Mouse (Mus musculus) liver, embryonic 14.5 days (tissue): ENCODE results near the gene Atp13a5.

Experiments
- CTCF ChIP-seq: IDR thresholded peaks from 2 replicates; pipeline ENCODE4 v1.5.1; 2016; ENCODE audit warnings: antibody characterized with exemption, low read depth, control low read depth
- EP300 ChIP-seq: IDR thresholded peaks from 2 replicates; pipeline ENCODE4 v1.6.1; 2016; ENCODE audit warnings: antibody characterized with exemption, low read depth

- TF ChIP-seq EP300 (no peak), CTCF (no peak)
Observed at GRCm38 (mm10) chr16:29208841-29209240, 169.7 kb downstream of the Atp13a5 start.
